Mouse (Mus musculus) heart, postnatal 0 days (tissue): ENCODE measurements around the gene Cuzd1. TPM values are rescaled to one million over a fixed set of nuclear protein-coding genes. Genes with fewer than 3 reads are reported as not detected.
A peak's percentile ranks its signal among the peaks of the same experiment; 100 is the strongest.

Experiments
- ATAC-seq: fragments of 200-750 bp; cut with Nextera tagmentation; 2 replicates; pipeline ENCODE4 v1.8.0; 2017; ENCODE audit warnings: low read depth, moderate number of reproducible peaks, moderate library complexity; ENCODE audit not compliant: insufficient read depth
- DNase-seq: peaks from one replicate; pipeline ENCODE4 v3.0.0-alpha.2; 2016; ENCODE audit warnings: low spot score
- H3K27ac ChIP-seq: fragments of 300-500 bp; sonication (generic); 2 replicates; pipeline ENCODE4 v1.5.1; 2014; ENCODE audit warnings: low read depth, mild to moderate bottlenecking
- H3K27me3 ChIP-seq: fragments of 300-500 bp; sonication (generic); 2 replicates; pipeline ENCODE4 v1.6.1; 2014; ENCODE audit warnings: low read length, mixed read lengths; ENCODE audit not compliant: control insufficient read depth, insufficient read depth
- H3K36me3 ChIP-seq: fragments of 300-500 bp; sonication (generic); replicated peaks from 2 replicates; pipeline ENCODE4 v1.6.1; 2014; ENCODE audit warnings: low read length, mixed read lengths; ENCODE audit not compliant: control insufficient read depth, insufficient read depth
- H3K4me1 ChIP-seq: fragments of 300-500 bp; sonication (generic); 2 replicates; pipeline ENCODE4 v1.6.1; 2014; ENCODE audit warnings: antibody characterized with exemption; ENCODE audit not compliant: control insufficient read depth, insufficient read depth
- H3K4me2 ChIP-seq: fragments of 300-500 bp; sonication (generic); 2 replicates; pipeline ENCODE4 v1.6.1; 2014; ENCODE audit warnings: low read depth, mild to moderate bottlenecking, low read length, moderate library complexity
- H3K4me3 ChIP-seq: fragments of 300-500 bp; sonication (generic); 2 replicates; pipeline ENCODE4 v1.5.1; 2014; ENCODE audit warnings: low read depth, low read length
- H3K9ac ChIP-seq: fragments of 300-500 bp; sonication (generic); replicated peaks from 2 replicates; pipeline ENCODE4 v1.6.1; 2014; ENCODE audit warnings: low read depth, low read length, mixed read lengths
- H3K9me3 ChIP-seq: fragments of 300-500 bp; sonication (generic); replicated peaks from 2 replicates; pipeline ENCODE4 v1.6.1; 2016; ENCODE audit warnings: low read length; ENCODE audit not compliant: control insufficient read depth
- CTCF ChIP-seq: IDR thresholded peaks from 2 replicates; pipeline ENCODE4 v1.5.1; 2016; ENCODE audit warnings: antibody characterized with exemption, control low read depth, low read depth
- EP300 ChIP-seq: IDR thresholded peaks from 2 replicates; pipeline ENCODE4 v1.6.1; 2016; ENCODE audit warnings: antibody characterized with exemption, low read depth
- WGBS: fragments of 180-500 bp; shearing (Covaris S2); extraction: QIAGEN DNeasy Blood & Tissue Kit; methylation state at CpG from one replicate; pipeline ENCODE4 v1.1.7; 2014; 5-methylcytosine and 5-hydroxymethylcytosine counted together
- polyA plus RNA-seq: library from polyadenylated mRNA; unstranded; fragments of >200 nt; fragmentation: Nextera tagmentation; extraction: Ambion mirVana; gene quantifications from 2 replicates; pipeline ENCODE4 v1.2.1, GENCODE M21; 2015
- total RNA-seq: library from RNA; depleted of rRNA; stranded (reverse); fragments of >200 nt; gene quantifications from 2 replicates; pipeline ENCODE4 v1.2.3, GENCODE M21; 2014; ENCODE audit warnings: low replicate concordance

Gene Cuzd1
- total and polyA plus RNA-seq, 2 experiments from 2014 or later, result 0.60 to 0.84 TPM

DNA sequence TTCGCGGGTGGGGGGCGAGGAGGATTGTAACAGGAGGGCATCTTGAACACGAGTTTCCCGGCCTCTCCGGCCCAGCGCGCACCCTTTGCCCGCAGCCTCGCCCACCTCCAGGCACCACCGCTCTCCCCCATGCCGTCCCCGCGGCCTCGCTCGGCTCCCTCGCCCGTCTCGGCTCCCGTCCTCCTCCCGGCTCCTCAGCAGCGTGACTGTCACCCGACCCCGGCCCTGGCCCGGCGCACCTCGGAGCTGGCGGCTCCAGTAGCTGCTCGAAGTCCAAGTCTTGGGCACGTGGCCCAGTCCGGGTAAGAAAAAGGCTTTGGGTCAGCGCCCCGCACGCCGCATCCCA is 40.1 kb upstream of the Cuzd1 start:
- TF ChIP-seq CTCF, result no peak
- no peak for TF ChIP-seq EP300
- Histone ChIP-seq H3K4me3 (peak overlapping the region; percentile 79), H3K9me3 (no peaks in the 10 kb centered on the region), H3K4me2 (peak overlapping the region; percentile 73), H3K27ac (peak overlapping the region; percentile 92), H3K27me3 (no peaks in the 10 kb centered on the region), H3K9ac (peak overlapping the region; percentile 83), H3K4me1 (peaks cover 9% of the 10 kb centered on the region; the same call in 1 of the 2 replicates), H3K36me3 (peaks cover 20% of the 10 kb centered on the region)
- peak; percentile 66 for ATAC-seq
- DNase-seq, result no peak
- WGBS, result under 1% methylated on average over 35 of the region's 35 CpGs

DNA sequence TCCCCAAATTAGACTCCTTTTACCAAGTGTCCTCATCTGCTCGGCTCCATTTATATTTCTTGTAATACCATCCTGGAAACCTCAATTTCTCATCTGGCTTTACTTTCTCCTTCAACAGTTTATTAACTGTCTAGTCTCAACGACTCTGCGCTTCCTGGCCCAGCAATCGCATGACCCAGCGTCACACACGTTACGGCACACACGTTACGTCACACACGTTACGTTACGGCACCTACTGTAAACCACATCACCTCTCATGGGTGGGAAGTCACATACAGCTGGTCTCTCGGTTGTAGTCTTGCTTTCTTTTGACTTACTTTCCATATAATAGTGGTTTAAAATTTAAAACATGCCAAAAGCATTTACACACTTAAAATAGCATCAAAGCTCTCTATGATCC is 34.0 kb upstream of the Cuzd1 start:
- no peak for ATAC-seq
- no peak overlapping the region for H3K27ac ChIP-seq
- no peak for DNase-seq
- H3K9me3 ChIP-seq, result no peaks in the 10 kb centered on the region
- H3K4me2 ChIP-seq, result no peak overlapping the region
- peaks cover 68% of the 10 kb centered on the region for H3K36me3 ChIP-seq
- H3K9ac ChIP-seq, result no peak overlapping the region
- 97% methylated on average over 13 of the region's 13 CpGs for WGBS
- TF ChIP-seq CTCF (no peak), EP300 (no peak)
- H3K4me1 ChIP-seq, result 0 out of 2 replicates have a peak, but pooled peaks cover under 1% of the 10 kb centered on the region
- no peak overlapping the region for H3K4me3 ChIP-seq
- H3K27me3 ChIP-seq, result no peaks in the 10 kb centered on the region

DNA sequence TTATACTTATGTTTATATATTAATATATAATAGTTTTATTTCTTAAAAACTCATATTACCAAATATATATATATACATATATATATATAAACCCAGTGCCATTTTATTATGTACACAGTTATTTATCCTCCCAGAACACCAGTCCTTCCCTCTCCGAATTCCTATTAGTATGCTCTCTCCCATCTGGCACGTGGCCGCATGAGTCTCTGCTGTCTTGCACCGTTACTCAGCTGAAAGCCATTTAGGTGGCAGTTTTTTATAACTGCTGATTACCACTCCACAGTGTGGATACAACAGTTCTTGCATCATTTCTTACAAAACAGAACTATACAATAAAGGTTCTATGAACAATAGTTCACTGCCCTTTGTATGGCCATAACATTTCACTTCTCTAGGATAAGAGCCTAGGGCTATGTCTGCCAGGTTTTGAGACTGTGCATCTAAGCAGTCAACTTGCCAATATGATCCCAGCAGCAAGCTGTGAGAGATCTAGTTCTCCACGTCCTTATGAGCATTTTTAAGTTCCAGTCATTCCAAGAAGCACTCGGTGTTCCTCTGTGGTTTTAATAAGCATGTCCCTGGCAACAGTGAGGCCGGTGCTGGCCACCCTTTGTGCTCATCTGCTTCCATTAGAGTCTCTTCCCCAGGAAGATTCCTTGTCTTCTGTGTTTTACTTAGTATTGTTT is 23.9 kb upstream of the Cuzd1 start:
- no peak for ATAC-seq
- Histone ChIP-seq H3K9me3 (no peaks in the 10 kb centered on the region), H3K27ac (no peak overlapping the region), H3K27me3 (no peaks in the 10 kb centered on the region), H3K9ac (no peak overlapping the region), H3K4me3 (no peak overlapping the region), H3K4me2 (no peak overlapping the region), H3K36me3 (peaks cover 66% of the 10 kb centered on the region), H3K4me1 (no peaks in the 10 kb centered on the region)
- no peak for DNase-seq
- WGBS, result 83% methylated on average over 7 of the region's 7 CpGs
- TF ChIP-seq EP300 (no peak), CTCF (no peak)

DNA sequence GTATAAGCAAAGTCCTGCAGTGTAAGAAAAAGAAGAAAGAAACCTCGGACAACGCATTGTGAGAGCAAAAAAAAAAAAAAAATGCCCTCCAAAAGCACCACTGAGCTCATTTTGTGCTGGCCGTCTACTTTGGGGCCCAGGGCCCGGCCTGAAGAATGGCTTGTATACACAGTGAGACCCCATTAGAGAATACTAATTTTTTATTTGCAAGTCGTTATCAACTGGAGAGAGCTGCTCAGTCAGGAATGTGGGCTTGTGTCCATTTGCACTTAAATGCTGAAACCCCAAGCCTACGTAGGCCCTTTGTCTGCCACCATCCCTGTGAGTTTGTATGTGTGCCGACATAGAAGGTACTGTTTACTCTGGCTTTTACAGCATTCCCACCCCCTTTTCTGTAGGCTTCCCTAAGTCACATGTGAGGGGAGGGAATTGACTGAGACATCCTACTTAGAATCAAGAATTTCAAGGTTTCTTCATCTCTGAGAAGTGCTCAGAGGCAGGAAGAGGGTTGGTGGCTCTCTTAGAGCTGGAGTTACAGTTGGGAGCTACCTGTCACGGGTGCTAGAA is 15.5 kb upstream of the Cuzd1 start:
- no peak overlapping the region for H3K4me2 ChIP-seq
- no peaks in the 10 kb centered on the region for H3K9me3 ChIP-seq
- no peak overlapping the region for H3K9ac ChIP-seq
- DNase-seq (no peak), ATAC-seq (no peak)
- H3K27me3 ChIP-seq, result no peaks in the 10 kb centered on the region
- H3K4me3 ChIP-seq, result no peak overlapping the region
- H3K27ac ChIP-seq, result no peak overlapping the region
- TF ChIP-seq CTCF (no peak), EP300 (no peak)
- H3K4me1 ChIP-seq, result no peaks in the 10 kb centered on the region
- H3K36me3 ChIP-seq, result peaks cover 26% of the 10 kb centered on the region
- WGBS, result 63% methylated on average over 8 of the region's 8 CpGs

DNA sequence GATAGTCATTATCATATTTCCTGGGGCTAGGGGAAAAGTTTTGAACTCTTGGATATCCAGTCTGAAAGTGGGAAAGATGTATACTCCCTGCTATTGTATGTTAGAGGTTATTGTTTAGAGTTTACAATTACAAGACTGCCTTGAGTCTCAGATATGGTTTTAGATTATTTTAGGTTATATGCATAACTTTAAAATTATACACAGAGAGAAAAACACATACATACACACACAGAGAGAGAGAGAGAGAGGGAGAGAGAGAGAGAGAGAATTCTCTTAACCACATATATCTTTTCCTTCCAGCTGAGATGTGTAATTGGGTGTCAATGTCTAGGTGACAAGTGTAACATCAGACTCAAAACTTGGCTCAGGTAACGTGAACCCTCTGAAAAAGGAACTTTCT is 11.5 kb upstream of the Cuzd1 start, which contains the start of gene Fam24a:
Gene Fam24a, plus strand, starts transcription at position 301 of the 400 bp plus-strand sequence.
- TF ChIP-seq CTCF (no peak), EP300 (no peak)
- 53% methylated on average over 1 of the region's 1 CpGs for WGBS

More for the DNA sequence above, 11.5 kb upstream of the Cuzd1 start, which contains the start of gene Fam24a:
- no peaks in the 10 kb centered on the region for H3K27me3 ChIP-seq
- H3K4me1 ChIP-seq, result no peaks in the 10 kb centered on the region
- H3K4me2 ChIP-seq, result no peak within 1 kb of the TSS
- H3K27ac ChIP-seq, result no peak within 1 kb of the TSS
- H3K9ac ChIP-seq, result no peak within 1 kb of the TSS
- no peak for DNase-seq
- no peaks in the 10 kb centered on the region for H3K36me3 ChIP-seq
- H3K9me3 ChIP-seq, result no peaks in the 10 kb centered on the region
- no peak for ATAC-seq
- H3K4me3 ChIP-seq, result no peak within 1 kb of the TSS
